Mouse (Mus musculus) liver, embryonic 11.5 days (tissue): Measurements from ENCODE around the gene Foxk2. TPM values are rescaled to one million over a fixed set of nuclear protein-coding genes. Genes with fewer than 3 reads are reported as not detected.

Source experiments
- ATAC-seq: fragments of 200-750 bp; cut with Nextera tagmentation; replicated peaks from 2 replicates; pipeline ENCODE4 v1.8.0; 2017; ENCODE audit warnings: moderate number of reproducible peaks, mild to moderate bottlenecking, moderate TSS enrichment, moderate library complexity; ENCODE audit not compliant: low FRiP score
- DNase-seq: peaks from one replicate; pipeline ENCODE4 v3.0.0-alpha.2; 2017; ENCODE audit warnings: low spot score
- H3K27ac ChIP-seq: fragments of 300-500 bp; sonication (generic); 2 replicates; pipeline ENCODE4 v1.5.1; 2014; ENCODE audit warnings: mild to moderate bottlenecking, low read depth, low read length, control low read depth
- H3K27me3 ChIP-seq: fragments of 300-500 bp; sonication (generic); replicated peaks from 2 replicates; pipeline ENCODE4 v1.6.1; 2014; ENCODE audit warnings: low read length, mixed read lengths; ENCODE audit not compliant: control insufficient read depth, insufficient read depth
- H3K36me3 ChIP-seq: fragments of 300-500 bp; sonication (generic); 2 replicates; pipeline ENCODE4 v1.6.1; 2014; ENCODE audit warnings: mild to moderate bottlenecking, low read length, moderate library complexity, mixed read lengths; ENCODE audit not compliant: control insufficient read depth, insufficient read depth
- H3K4me1 ChIP-seq: fragments of 300-500 bp; sonication (generic); replicated peaks from 2 replicates; pipeline ENCODE4 v1.6.1; 2014; ENCODE audit warnings: low read length, mixed read lengths; ENCODE audit not compliant: control insufficient read depth, insufficient read depth
- H3K4me2 ChIP-seq: fragments of 300-500 bp; sonication (generic); 2 replicates; pipeline ENCODE4 v1.6.1; 2014; ENCODE audit warnings: mild to moderate bottlenecking, control low read depth, moderate library complexity
- H3K4me3 ChIP-seq: fragments of 300-500 bp; sonication (generic); 2 replicates; pipeline ENCODE4 v1.5.1; 2014; ENCODE audit warnings: low read depth, low read length, control low read depth
- H3K9ac ChIP-seq: fragments of 300-500 bp; sonication (generic); 2 replicates; pipeline ENCODE4 v1.6.1; 2014; ENCODE audit warnings: low read depth, low read length, control low read depth
- H3K9me3 ChIP-seq: fragments of 300-500 bp; sonication (generic); 2 replicates; pipeline ENCODE4 v1.6.1; 2016; ENCODE audit warnings: low read length, inconsistent platforms, mixed read lengths; ENCODE audit not compliant: control insufficient read depth
- WGBS: fragments of 180-500 bp; shearing (Covaris S2); extraction: QIAGEN DNeasy Blood & Tissue Kit; methylation state at CpG from one replicate; pipeline ENCODE4 v1.1.7; 2014; 5-methylcytosine and 5-hydroxymethylcytosine counted together
- polyA plus RNA-seq: library from polyadenylated mRNA; unstranded; fragments of >200 nt; fragmentation: Nextera tagmentation; extraction: Ambion mirVana; gene quantifications from 2 replicates; pipeline ENCODE4 v1.2.1, GENCODE M21; 2014

Foxk2 gene
- polyA plus RNA-seq, 1 experiment from 2014 or later: 10.7 TPM

DNA sequence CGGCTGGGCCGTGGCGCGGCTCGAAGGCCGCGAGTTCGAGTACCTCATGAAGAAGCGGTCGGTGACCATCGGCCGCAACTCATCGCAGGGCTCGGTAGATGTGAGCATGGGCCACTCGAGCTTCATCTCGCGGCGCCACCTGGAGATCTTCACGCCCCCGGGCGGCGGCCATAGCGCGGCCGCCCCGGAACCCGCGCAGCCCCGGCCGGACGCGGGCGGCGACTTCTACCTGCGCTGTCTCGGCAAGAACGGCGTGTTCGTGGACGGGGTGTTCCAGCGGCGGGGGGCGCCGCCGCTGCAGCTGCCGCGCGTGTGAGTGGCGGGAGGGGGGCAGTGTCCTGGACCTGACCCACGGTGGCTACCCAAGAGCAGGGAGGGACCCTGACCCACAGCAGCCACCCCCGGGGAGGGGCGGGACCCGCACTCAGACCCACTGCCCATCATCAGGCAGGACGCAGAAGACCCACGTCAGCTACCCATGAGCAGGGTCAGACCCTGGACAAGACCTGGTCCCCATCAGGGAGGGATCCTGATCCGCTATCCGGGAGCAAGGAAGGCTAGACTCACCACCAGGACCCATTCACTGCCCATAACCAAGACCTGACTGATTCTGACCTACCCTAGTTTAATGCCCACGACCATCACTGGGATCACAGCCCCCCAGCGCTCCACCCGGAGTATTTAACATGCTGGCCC, 569 bp downstream of the Foxk2 start:
- Histone ChIP-seq H3K4me2 (peak overlapping the region; percentile 89), H3K27me3 (no peaks in the 10 kb centered on the region), H3K36me3 (peaks cover 16% of the 10 kb centered on the region), H3K9ac (peak overlapping the region; percentile 93), H3K9me3 (no peaks in the 10 kb centered on the region), H3K4me1 (peaks cover 12% of the 10 kb centered on the region), H3K4me3 (peak overlapping the region; percentile 99), H3K27ac (peak overlapping the region; percentile 64)
- WGBS: under 1% methylated on average over 53 of the region's 60 CpGs
- DNase-seq: peak; percentile 52
- peak; percentile 11; the same call in 1 of the 2 replicates for ATAC-seq

DNA sequence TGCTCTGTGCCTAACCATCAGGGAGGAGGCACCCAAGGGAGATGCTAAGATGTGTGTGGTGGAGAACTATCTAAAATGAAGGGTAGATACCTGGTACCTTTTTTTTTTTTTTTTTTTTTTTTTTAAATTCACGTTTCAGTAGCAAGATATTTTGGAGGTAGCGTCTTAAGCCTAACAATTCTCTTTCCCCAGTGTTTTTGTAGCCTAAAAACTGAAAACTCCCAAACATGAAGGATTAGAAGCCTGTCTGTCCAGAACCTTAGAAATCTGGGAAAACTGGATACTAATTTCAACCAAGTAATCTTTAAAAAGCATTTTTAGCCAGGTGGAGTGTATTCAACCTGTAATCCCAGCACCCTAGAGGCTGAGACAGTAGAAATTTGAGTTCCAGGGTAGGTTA, 1.3 kb downstream of the Foxk2 start:
- no peak for ATAC-seq
- H3K9me3 ChIP-seq: no peaks in the 10 kb centered on the region
- H3K36me3 ChIP-seq: peaks cover 14% of the 10 kb centered on the region
- no peak overlapping the region for H3K27ac ChIP-seq
- 48% methylated on average over 2 of the region's 2 CpGs for WGBS
- peak overlapping the region; percentile 89 for H3K4me2 ChIP-seq
- H3K4me1 ChIP-seq: peaks cover 12% of the 10 kb centered on the region
- H3K27me3 ChIP-seq: no peaks in the 10 kb centered on the region
- peak overlapping the region; percentile 99 for H3K4me3 ChIP-seq
- peak overlapping the region; percentile 93 for H3K9ac ChIP-seq
- no peak for DNase-seq

DNA sequence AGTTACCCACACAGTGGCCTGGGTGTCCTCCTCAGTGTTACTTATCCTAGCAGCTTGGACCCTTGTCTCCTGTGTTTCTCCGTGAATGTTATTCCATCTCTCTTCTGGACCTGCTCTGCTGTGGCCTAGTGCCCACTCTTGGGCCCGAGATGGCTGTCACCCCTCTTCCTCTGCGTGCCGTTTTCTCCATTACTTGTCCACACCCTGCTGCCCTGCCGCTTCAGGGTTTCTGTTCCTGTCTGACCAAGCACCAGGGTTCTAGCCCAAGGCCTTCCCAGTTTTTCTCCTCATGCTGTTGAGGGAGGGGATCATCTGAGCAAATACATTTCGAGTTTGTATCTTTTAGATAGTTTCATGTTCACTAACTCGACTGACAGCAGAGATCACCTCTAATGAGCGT, 17.7 kb downstream of the Foxk2 start:
- H3K4me3 ChIP-seq: no peak overlapping the region
- DNase-seq (no peak), ATAC-seq (no peak)
- H3K27ac ChIP-seq: no peak overlapping the region
- H3K9ac ChIP-seq: no peak overlapping the region
- no peaks in the 10 kb centered on the region for H3K9me3 ChIP-seq
- H3K36me3 ChIP-seq: peaks cover 3% of the 10 kb centered on the region; the same call in 1 of the 2 replicates
- H3K4me2 ChIP-seq: no peak overlapping the region
- H3K4me1 ChIP-seq: peaks cover 19% of the 10 kb centered on the region
- no peaks in the 10 kb centered on the region for H3K27me3 ChIP-seq
- WGBS: 86% methylated on average over 8 of the region's 8 CpGs

DNA sequence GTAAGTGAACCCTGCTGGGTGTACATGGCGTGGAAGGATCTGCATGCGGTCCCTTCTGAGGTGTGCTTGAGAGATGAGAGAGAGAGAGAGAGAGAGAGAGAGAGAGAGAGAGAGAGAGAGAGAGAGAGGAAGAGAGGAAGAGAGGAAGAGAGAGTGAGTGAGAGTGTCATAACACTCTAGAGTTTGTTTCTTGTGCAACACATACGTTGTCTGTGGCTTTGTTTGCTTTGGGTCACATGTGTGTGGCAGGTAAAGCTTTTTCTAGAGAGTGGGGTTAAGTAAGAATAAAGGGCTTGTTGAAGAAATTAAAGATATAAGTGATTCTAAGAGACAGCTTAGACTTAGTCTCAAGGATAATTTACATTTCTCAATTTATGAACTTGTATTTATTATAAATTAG, 18.2 kb downstream of the Foxk2 start:
- Histone ChIP-seq H3K36me3 (peaks cover 3% of the 10 kb centered on the region; the same call in 1 of the 2 replicates), H3K27me3 (no peaks in the 10 kb centered on the region), H3K27ac (no peak overlapping the region), H3K9me3 (no peaks in the 10 kb centered on the region), H3K9ac (no peak overlapping the region), H3K4me1 (peaks cover 24% of the 10 kb centered on the region), H3K4me2 (no peak overlapping the region), H3K4me3 (no peak overlapping the region)
- no peak for DNase-seq
- WGBS: 81% methylated on average over 3 of the region's 3 CpGs
- ATAC-seq: no peak

DNA sequence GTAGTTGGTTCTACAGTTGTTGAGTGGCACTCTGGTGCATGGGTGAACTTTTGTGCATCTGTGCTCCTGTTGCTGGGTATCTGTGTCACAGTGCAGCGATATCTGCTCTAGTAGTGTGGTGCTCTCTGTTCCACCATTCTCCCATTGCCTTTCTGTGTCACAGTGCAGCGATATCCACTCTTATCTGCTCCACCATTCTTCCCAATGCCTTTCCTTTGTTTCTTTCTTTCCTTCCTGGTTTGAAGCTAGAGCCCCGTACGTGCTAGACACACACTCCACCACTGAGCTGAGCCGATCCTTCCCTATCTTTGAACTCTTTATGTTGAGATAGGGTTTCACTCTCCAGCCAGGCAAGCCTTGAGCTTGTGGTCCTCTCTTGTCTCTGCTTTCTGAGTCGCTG, 23.1 kb downstream of the Foxk2 start:
- peak overlapping the region; percentile 39 for H3K4me2 ChIP-seq
- ATAC-seq: peak; percentile 81
- H3K9me3 ChIP-seq: no peaks in the 10 kb centered on the region
- H3K27ac ChIP-seq: peak overlapping the region; percentile 44
- no peak for DNase-seq
- peaks cover 17% of the 10 kb centered on the region for H3K36me3 ChIP-seq
- H3K27me3 ChIP-seq: no peaks in the 10 kb centered on the region
- peaks cover 29% of the 10 kb centered on the region for H3K4me1 ChIP-seq
- H3K9ac ChIP-seq: no peak overlapping the region
- no peak overlapping the region for H3K4me3 ChIP-seq
- WGBS: 35% methylated on average over 6 of the region's 6 CpGs

DNA sequence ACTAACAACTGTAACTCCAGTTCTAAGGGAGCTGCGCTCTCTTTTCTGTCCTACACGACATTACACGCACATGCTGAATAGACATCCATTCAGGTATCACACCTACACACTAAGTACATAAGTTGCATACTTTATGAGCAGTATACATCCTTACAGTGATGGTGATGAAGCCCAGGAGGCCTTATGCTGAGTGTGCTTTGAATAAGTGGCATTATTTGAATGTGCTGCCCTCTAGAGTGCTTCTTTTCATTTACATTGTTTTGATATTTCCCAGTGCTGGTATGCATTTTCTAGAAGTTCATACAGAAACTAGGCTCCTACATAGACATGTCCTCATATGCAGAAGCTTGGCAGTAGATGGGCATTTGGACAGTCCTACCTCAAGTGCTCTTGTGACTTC, 30.1 kb downstream of the Foxk2 start:
- Histone ChIP-seq H3K27ac (no peak overlapping the region), H3K4me3 (no peak overlapping the region), H3K36me3 (peaks cover 40% of the 10 kb centered on the region), H3K4me1 (no peaks in the 10 kb centered on the region), H3K9me3 (no peaks in the 10 kb centered on the region), H3K27me3 (no peaks in the 10 kb centered on the region), H3K4me2 (no peak overlapping the region), H3K9ac (no peak overlapping the region)
- ATAC-seq (no peak), DNase-seq (no peak)
- 94% methylated on average over 3 of the region's 3 CpGs for WGBS

DNA sequence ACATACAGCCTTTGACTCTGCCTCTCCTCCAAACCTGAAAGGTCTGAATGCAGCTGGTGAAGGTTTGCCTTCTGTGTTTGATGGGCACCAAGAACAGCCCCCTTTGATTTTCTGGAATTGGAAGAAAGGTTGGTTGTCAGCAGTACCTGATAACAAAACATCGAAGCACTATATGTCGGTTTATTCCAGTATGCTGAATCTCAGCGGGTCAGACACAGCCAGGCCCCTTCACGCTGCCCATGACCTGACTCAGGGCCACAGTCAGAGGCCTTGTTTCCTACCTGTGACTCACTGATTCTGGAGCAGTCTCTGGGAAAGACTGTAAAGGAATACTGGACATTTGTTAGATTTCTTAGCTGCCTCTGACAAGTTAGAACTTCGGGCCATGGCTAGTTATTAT, 35.0 kb downstream of the Foxk2 start:
- no peak for DNase-seq
- Histone ChIP-seq H3K4me3 (no peak overlapping the region), H3K9me3 (no peaks in the 10 kb centered on the region), H3K36me3 (peaks cover 49% of the 10 kb centered on the region), H3K4me2 (no peak overlapping the region), H3K9ac (no peak overlapping the region), H3K4me1 (no peaks in the 10 kb centered on the region), H3K27ac (no peak overlapping the region), H3K27me3 (no peaks in the 10 kb centered on the region)
- ATAC-seq: no peak
- WGBS: 91% methylated on average over 5 of the region's 5 CpGs

DNA sequence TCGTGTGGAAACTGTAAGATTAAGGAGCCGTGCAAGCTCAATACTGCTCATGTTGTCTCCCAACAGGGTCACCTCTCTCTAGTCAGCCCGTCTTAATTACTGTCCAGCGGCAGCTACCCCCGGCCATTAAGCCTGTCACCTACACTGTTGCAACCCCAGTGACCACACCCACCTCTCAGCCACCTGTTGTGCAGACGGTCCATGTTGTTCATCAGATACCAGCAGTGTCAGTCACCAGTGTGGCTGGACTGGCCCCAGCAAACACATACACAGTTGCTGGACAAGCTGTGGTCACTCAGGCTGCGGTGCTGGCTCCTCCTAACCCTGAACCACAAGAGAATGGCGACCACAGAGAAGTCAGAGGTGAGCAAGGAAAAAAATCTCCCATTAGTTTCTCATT, 38.7 kb downstream of the Foxk2 start:
- WGBS: 96% methylated on average over 8 of the region's 8 CpGs
- DNase-seq: no peak
- no peak overlapping the region for H3K27ac ChIP-seq

DNA sequence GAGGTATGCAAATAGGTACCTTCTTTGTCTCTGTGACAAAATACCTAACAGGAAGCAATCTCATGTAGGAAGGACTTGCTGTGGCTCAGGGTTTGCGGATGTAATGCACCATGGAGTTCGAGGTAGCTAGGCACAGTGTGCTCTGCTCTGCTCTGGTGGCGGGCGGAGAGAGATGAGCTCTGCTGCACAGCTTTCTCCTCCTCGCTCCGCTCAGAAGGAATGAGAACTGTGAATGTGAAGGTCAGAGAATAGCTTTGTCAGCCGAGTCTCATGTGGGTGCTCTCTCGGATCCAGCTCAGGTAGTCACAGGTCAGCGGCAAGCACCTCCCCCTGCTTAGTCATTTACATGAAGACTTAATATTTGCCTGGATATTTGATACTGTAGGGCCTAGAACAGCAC, 40.5 kb downstream of the Foxk2 start:
- Histone ChIP-seq H3K36me3 (peaks cover 51% of the 10 kb centered on the region), H3K9me3 (no peaks in the 10 kb centered on the region), H3K27ac (no peak overlapping the region), H3K27me3 (no peaks in the 10 kb centered on the region), H3K9ac (no peak overlapping the region), H3K4me2 (no peak overlapping the region), H3K4me3 (no peak overlapping the region), H3K4me1 (no peaks in the 10 kb centered on the region)
- ATAC-seq (no peak), DNase-seq (no peak)
- 92% methylated on average over 9 of the region's 9 CpGs for WGBS

More for the DNA sequence above, 38.7 kb downstream of the Foxk2 start:
- H3K4me2 ChIP-seq: no peak overlapping the region
- H3K9me3 ChIP-seq: no peaks in the 10 kb centered on the region
- no peak; the same call in 1 of the 2 replicates for ATAC-seq
- H3K4me1 ChIP-seq: no peaks in the 10 kb centered on the region
- H3K36me3 ChIP-seq: peaks cover 47% of the 10 kb centered on the region
- H3K4me3 ChIP-seq: no peak overlapping the region
- no peak overlapping the region for H3K9ac ChIP-seq
- no peaks in the 10 kb centered on the region for H3K27me3 ChIP-seq
